Comparison of ENCODE assay signal across 8 mouse cellular contexts in genomic region chr6:125473321-125473721, GRCm38 (mm10). TPM values are rescaled to one million over a fixed set of nuclear protein-coding genes. Genes with fewer than 3 reads are reported as not detected.
A peak's percentile ranks its signal among the peaks of the same experiment; 100 is the strongest.
DNase-seq lines count a peak whose midpoint lies in the region; ATAC-seq and TF ChIP-seq lines count a peak whose summit lies in the region.

No protein-coding gene starts in this region.

- H3K36me3 ChIP-seq in lung, embryonic 15.5 days, result no peaks in the 10 kb centered on the region
- H3K36me3 ChIP-seq in liver, embryonic 12.5 days, result no peaks in the 10 kb centered on the region
- H3K36me3 ChIP-seq in stomach, embryonic 14.5 days (ENCODE audit: control insufficient read depth, insufficient read depth, low read length), result no peaks in the 10 kb centered on the region

- DNase-seq in lung, postnatal 10 days, result no peak
- no peak for DNase-seq in urinary bladder, postnatal 14 days (ENCODE audit: low spot score)
- DNase-seq in adipocyte (ENCODE audit: low spot score), result no peak
- no peak for DNase-seq in frontal cortex, postnatal 36 days (ENCODE audit: low spot score in 2 of 2)

- H3K4me3 ChIP-seq in lung, embryonic 15.5 days, result no peak overlapping the region
- H3K4me3 ChIP-seq in bone marrow, adult 2 months (replicated peaks; ENCODE audit: control insufficient read depth, low read depth, low read length), result no peak overlapping the region
- H3K4me3 ChIP-seq in liver, embryonic 12.5 days, result peak overlapping the region; percentile 10; the same call in 1 of the 2 replicates
- H3K4me3 ChIP-seq in stomach, embryonic 14.5 days (ENCODE audit: low read depth, low read length), result no peak overlapping the region

- no peak for TF ChIP-seq CTCF in bone marrow, adult 2 months (IDR thresholded peaks at IDR 0.05; ENCODE audit: control insufficient read depth, insufficient read depth, low read length)

- H3K27me3 ChIP-seq in lung, embryonic 15.5 days, result no peaks in the 10 kb centered on the region
- no peaks in the 10 kb centered on the region for H3K27me3 ChIP-seq in liver, embryonic 12.5 days (replicated peaks)
- H3K27me3 ChIP-seq in stomach, embryonic 14.5 days (ENCODE audit: control insufficient read depth, insufficient read depth, low read length), result no peaks in the 10 kb centered on the region

- H3K9ac ChIP-seq in lung, embryonic 15.5 days, result no peak overlapping the region
- peak overlapping the region; percentile 54; the same call in 1 of the 2 replicates for H3K9ac ChIP-seq in liver, embryonic 12.5 days
- H3K9ac ChIP-seq in stomach, embryonic 14.5 days (replicated peaks; ENCODE audit: low read depth, low read length), result no peak overlapping the region

- H3K4me1 ChIP-seq in lung, embryonic 15.5 days, result peaks cover 59% of the 10 kb centered on the region
- peaks cover 9% of the 10 kb centered on the region for H3K4me1 ChIP-seq in bone marrow, adult 2 months (ENCODE audit: control insufficient read depth, insufficient read depth, low read length)
- H3K4me1 ChIP-seq in liver, embryonic 12.5 days, result peaks cover 81% of the 10 kb centered on the region
- peaks cover 22% of the 10 kb centered on the region for H3K4me1 ChIP-seq in stomach, embryonic 14.5 days (ENCODE audit: control insufficient read depth, insufficient read depth, low read length)

- H3K9me3 ChIP-seq in lung, embryonic 15.5 days, result no peaks in the 10 kb centered on the region
- H3K9me3 ChIP-seq in liver, embryonic 12.5 days (replicated peaks), result no peaks in the 10 kb centered on the region
- no peaks in the 10 kb centered on the region for H3K9me3 ChIP-seq in stomach, embryonic 14.5 days (ENCODE audit: control insufficient read depth, low read depth, low read length)

- H3K27ac ChIP-seq in lung, embryonic 15.5 days, result no peak overlapping the region
- H3K27ac ChIP-seq in bone marrow, adult 2 months (ENCODE audit: control insufficient read depth, insufficient read depth, low read depth, low read length, poor library complexity), result peak overlapping the region; percentile 24; the same call in 1 of the 2 replicates
- peak overlapping the region; percentile 91 for H3K27ac ChIP-seq in liver, embryonic 12.5 days
- H3K27ac ChIP-seq in stomach, embryonic 14.5 days (ENCODE audit: low read length), result no peak overlapping the region

- 75% methylated on average over 9 of the region's 9 CpGs for WGBS in lung, embryonic 15.5 days
- WGBS in bone marrow, adult 2 months, result 48% methylated on average over 9 of the region's 9 CpGs
- WGBS in liver, embryonic 12.5 days (ENCODE audit: insufficient replicate concordance), result 25% methylated on average over 9 of the region's 9 CpGs
- WGBS in stomach, embryonic 14.5 days, result 89% methylated on average over 9 of the region's 9 CpGs

- no peak overlapping the region for H3K4me2 ChIP-seq in lung, embryonic 15.5 days
- peak overlapping the region; percentile 62 for H3K4me2 ChIP-seq in liver, embryonic 12.5 days
- H3K4me2 ChIP-seq in stomach, embryonic 14.5 days (replicated peaks; ENCODE audit: low read depth, low read length), result no peak overlapping the region

- TF ChIP-seq POLR2A in bone marrow, adult 2 months (IDR thresholded peaks at IDR 0.05; ENCODE audit: borderline replicate concordance, control insufficient read depth, low read depth, low read length), result no peak

- 0 out of 2 replicates have a peak, but pooled peaks have one; percentile 15 for ATAC-seq in lung, embryonic 15.5 days (ENCODE audit: borderline replicate concordance, extremely low read depth, low FRiP score, low TSS enrichment)
- ATAC-seq in liver, embryonic 12.5 days, result peak; percentile 95
- ATAC-seq in stomach, embryonic 14.5 days (ENCODE audit: insufficient number of reproducible peaks, insufficient read depth, low FRiP score, low read depth), result peak; percentile 46; the same call in 1 of the 2 replicates

RNA-seq across cellular contexts. Expression of gene Cd9, which starts 21.3 kb away (rescaled TPM):
- polyA plus RNA-seq in lung, embryonic 15.5 days (2015; fragmentation: Nextera tagmentation; extraction: Ambion mirVana), result 226 and 250 TPM in 2 replicates
- polyA plus RNA-seq in bone marrow, adult 2 months (2011; ENCODE audit: insufficient read depth, insufficient read length, low replicate concordance, missing spikeins), result 60.4 and 90.4 TPM in 2 replicates
- polyA plus RNA-seq in liver, embryonic 12.5 days (2016; fragmentation: Nextera tagmentation; extraction: Ambion mirVana), result 88.3 and 93.3 TPM in 2 replicates
- 286 and 302 TPM in 2 replicates for polyA plus RNA-seq in stomach, embryonic 14.5 days (2014; fragmentation: Nextera tagmentation; extraction: Ambion mirVana)

Comparison
In these comparisons a context has a peak if more than half of its experiments do, and no peak if none do; other contexts are left out.
1. ATAC-seq: peak in every context shown above with its lines; median percentile 95 in liver, embryonic 12.5 days; 46 in stomach, embryonic 14.5 days; 15 in lung, embryonic 15.5 days.
2. H3K27ac ChIP-seq: peak in bone marrow, adult 2 months (single experiment) and liver, embryonic 12.5 days (single experiment); none in lung, embryonic 15.5 days (single experiment) and stomach, embryonic 14.5 days (single experiment).